Mouse (Mus musculus) liver, postnatal 0 days (tissue): ENCODE measurements around the gene Lrrfip1.

ENCODE experiments used
- CTCF ChIP-seq: sonication (generic); IDR thresholded peaks from 2 replicates; pipeline ENCODE4 v1.5.1; 2016; ENCODE audit warnings: antibody characterized with exemption, low read depth
- EP300 ChIP-seq: IDR thresholded peaks from 2 replicates; pipeline ENCODE4 v1.6.1; 2016; ENCODE audit warnings: antibody characterized with exemption, low read depth, mild to moderate bottlenecking

DNA sequence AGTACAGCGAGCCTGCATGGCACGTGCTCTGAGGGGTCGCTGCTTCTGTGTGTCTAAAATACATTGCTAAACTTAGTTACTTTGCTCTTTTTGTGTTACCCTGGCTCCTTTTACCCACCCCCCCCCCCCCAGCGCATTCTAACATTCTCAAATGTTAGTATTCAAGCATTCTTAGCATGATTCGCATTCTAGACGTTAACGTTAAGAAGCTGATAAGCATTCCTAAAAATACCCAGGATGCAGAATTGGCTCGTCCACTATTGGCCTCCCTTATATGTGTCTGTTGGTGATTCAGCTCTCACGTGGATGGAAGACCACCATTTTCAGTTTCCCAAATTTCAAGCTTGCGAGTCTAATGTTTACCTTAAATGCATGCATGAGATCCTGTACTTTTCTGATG, 86.5 kb downstream of the Lrrfip1 start:
- no peak for TF ChIP-seq EP300
- no peak for TF ChIP-seq CTCF
